Mouse (Mus musculus) heart, postnatal 0 days (tissue): ENCODE data around the gene Anks3. TPM values are rescaled to one million over a fixed set of nuclear protein-coding genes. Genes with fewer than 3 reads are reported as not detected.

Experiments
- ATAC-seq: fragments of 200-750 bp; cut with Nextera tagmentation; 2 replicates; pipeline ENCODE4 v1.8.0; 2017; ENCODE audit warnings: low read depth, moderate number of reproducible peaks, moderate library complexity; ENCODE audit not compliant: insufficient read depth
- DNase-seq: peaks from one replicate; pipeline ENCODE4 v3.0.0-alpha.2; 2016; ENCODE audit warnings: low spot score
- H3K27ac ChIP-seq: fragments of 300-500 bp; sonication (generic); 2 replicates; pipeline ENCODE4 v1.5.1; 2014; ENCODE audit warnings: low read depth, mild to moderate bottlenecking
- H3K27me3 ChIP-seq: fragments of 300-500 bp; sonication (generic); 2 replicates; pipeline ENCODE4 v1.6.1; 2014; ENCODE audit warnings: low read length, mixed read lengths; ENCODE audit not compliant: control insufficient read depth, insufficient read depth
- H3K36me3 ChIP-seq: fragments of 300-500 bp; sonication (generic); replicated peaks from 2 replicates; pipeline ENCODE4 v1.6.1; 2014; ENCODE audit warnings: low read length, mixed read lengths; ENCODE audit not compliant: control insufficient read depth, insufficient read depth
- H3K4me1 ChIP-seq: fragments of 300-500 bp; sonication (generic); 2 replicates; pipeline ENCODE4 v1.6.1; 2014; ENCODE audit warnings: antibody characterized with exemption; ENCODE audit not compliant: control insufficient read depth, insufficient read depth
- H3K4me2 ChIP-seq: fragments of 300-500 bp; sonication (generic); 2 replicates; pipeline ENCODE4 v1.6.1; 2014; ENCODE audit warnings: low read depth, mild to moderate bottlenecking, low read length, moderate library complexity
- H3K4me3 ChIP-seq: fragments of 300-500 bp; sonication (generic); 2 replicates; pipeline ENCODE4 v1.5.1; 2014; ENCODE audit warnings: low read depth, low read length
- H3K9ac ChIP-seq: fragments of 300-500 bp; sonication (generic); replicated peaks from 2 replicates; pipeline ENCODE4 v1.6.1; 2014; ENCODE audit warnings: low read depth, low read length, mixed read lengths
- H3K9me3 ChIP-seq: fragments of 300-500 bp; sonication (generic); replicated peaks from 2 replicates; pipeline ENCODE4 v1.6.1; 2016; ENCODE audit warnings: low read length; ENCODE audit not compliant: control insufficient read depth
- CTCF ChIP-seq: IDR thresholded peaks from 2 replicates; pipeline ENCODE4 v1.5.1; 2016; ENCODE audit warnings: antibody characterized with exemption, control low read depth, low read depth
- EP300 ChIP-seq: IDR thresholded peaks from 2 replicates; pipeline ENCODE4 v1.6.1; 2016; ENCODE audit warnings: antibody characterized with exemption, low read depth
- WGBS: fragments of 180-500 bp; shearing (Covaris S2); extraction: QIAGEN DNeasy Blood & Tissue Kit; methylation state at CpG from one replicate; pipeline ENCODE4 v1.1.7; 2014; 5-methylcytosine and 5-hydroxymethylcytosine counted together
- polyA plus RNA-seq: library from polyadenylated mRNA; unstranded; fragments of >200 nt; fragmentation: Nextera tagmentation; extraction: Ambion mirVana; gene quantifications from 2 replicates; pipeline ENCODE4 v1.2.1, GENCODE M21; 2015
- total RNA-seq: library from RNA; depleted of rRNA; stranded (reverse); fragments of >200 nt; gene quantifications from 2 replicates; pipeline ENCODE4 v1.2.3, GENCODE M21; 2014; ENCODE audit warnings: low replicate concordance

Anks3 gene
- total and polyA plus RNA-seq, 2 experiments from 2014 or later: 21.2 to 22.7 TPM

GRCm38 (mm10) chr16:4907972-4908371 lies 56.0 kb downstream of the Anks3 start:
- ATAC-seq: 0 out of 2 replicates have a peak, but pooled peaks have one; percentile 36
- Histone ChIP-seq H3K9ac (no peak overlapping the region), H3K27ac (no peak overlapping the region), H3K4me1 (0 out of 2 replicates have a peak, but pooled peaks cover 3% of the 10 kb centered on the region), H3K4me2 (no peak overlapping the region), H3K9me3 (no peaks in the 10 kb centered on the region), H3K36me3 (peaks cover 53% of the 10 kb centered on the region), H3K27me3 (no peaks in the 10 kb centered on the region), H3K4me3 (no peak overlapping the region)
- TF ChIP-seq CTCF: no peak
- no peak for TF ChIP-seq EP300
- WGBS: 52% methylated on average over 4 of the region's 5 CpGs
- DNase-seq: no peak

GRCm38 (mm10) chr16:4907386-4907785 lies 56.6 kb downstream of the Anks3 start:
- Histone ChIP-seq H3K27me3 (no peaks in the 10 kb centered on the region), H3K4me3 (no peak overlapping the region), H3K27ac (no peak overlapping the region), H3K36me3 (peaks cover 51% of the 10 kb centered on the region), H3K4me1 (0 out of 2 replicates have a peak, but pooled peaks cover 3% of the 10 kb centered on the region), H3K9me3 (no peaks in the 10 kb centered on the region), H3K4me2 (no peak overlapping the region), H3K9ac (no peak overlapping the region)
- DNase-seq: no peak
- ATAC-seq: no peak
- WGBS: 64% methylated on average over 2 of the region's 2 CpGs
- TF ChIP-seq CTCF: no peak
- no peak for TF ChIP-seq EP300

- Histone ChIP-seq H3K36me3 (peaks cover 42% of the 10 kb centered on the region), H3K9me3 (no peaks in the 10 kb centered on the region), H3K9ac (no peak overlapping the region), H3K4me2 (no peak overlapping the region), H3K4me1 (0 out of 2 replicates have a peak, but pooled peaks cover 3% of the 10 kb centered on the region), H3K4me3 (no peak overlapping the region), H3K27ac (no peak overlapping the region), H3K27me3 (no peaks in the 10 kb centered on the region)
- no peak for TF ChIP-seq CTCF
- no peak for TF ChIP-seq EP300
- no peak for DNase-seq
- no peak for ATAC-seq
Observed at GRCm38 (mm10) chr16:4906559-4906958, 57.4 kb downstream of the Anks3 start.

GRCm38 (mm10) chr16:4905591-4905990 lies 58.4 kb downstream of the Anks3 start:
- no peak for ATAC-seq
- H3K27ac ChIP-seq: no peak overlapping the region; the same call in 1 of the 2 replicates
- H3K4me1 ChIP-seq: 0 out of 2 replicates have a peak, but pooled peaks cover 3% of the 10 kb centered on the region
- H3K4me2 ChIP-seq: no peak overlapping the region
- peaks cover 33% of the 10 kb centered on the region for H3K36me3 ChIP-seq
- WGBS: 52% methylated on average over 1 of the region's 1 CpGs
- DNase-seq: no peak
- H3K4me3 ChIP-seq: no peak overlapping the region
- no peak overlapping the region for H3K9ac ChIP-seq
- H3K27me3 ChIP-seq: no peaks in the 10 kb centered on the region
- TF ChIP-seq EP300: no peak
- TF ChIP-seq CTCF: no peak
- H3K9me3 ChIP-seq: no peaks in the 10 kb centered on the region

- Histone ChIP-seq H3K36me3 (peaks cover 26% of the 10 kb centered on the region), H3K4me2 (no peak overlapping the region), H3K9ac (no peak overlapping the region), H3K27me3 (no peaks in the 10 kb centered on the region), H3K4me3 (no peak overlapping the region), H3K4me1 (0 out of 2 replicates have a peak, but pooled peaks cover 3% of the 10 kb centered on the region), H3K9me3 (no peaks in the 10 kb centered on the region), H3K27ac (no peak overlapping the region)
- no peak for DNase-seq
- no peak for ATAC-seq
- TF ChIP-seq EP300 (no peak), CTCF (no peak)
- 81% methylated on average over 3 of the region's 3 CpGs for WGBS
Observed at GRCm38 (mm10) chr16:4904878-4905277, 59.1 kb downstream of the Anks3 start.

- H3K9ac ChIP-seq: no peak overlapping the region
- DNase-seq (no peak), ATAC-seq (no peak)
- no peaks in the 10 kb centered on the region for H3K9me3 ChIP-seq
- no peak overlapping the region for H3K4me2 ChIP-seq
- 72% methylated on average over 6 of the region's 6 CpGs for WGBS
- H3K4me1 ChIP-seq: 0 out of 2 replicates have a peak, but pooled peaks cover 3% of the 10 kb centered on the region
- H3K36me3 ChIP-seq: peaks cover 13% of the 10 kb centered on the region
- H3K27me3 ChIP-seq: no peaks in the 10 kb centered on the region
- no peak overlapping the region for H3K27ac ChIP-seq
- TF ChIP-seq CTCF (no peak), EP300 (no peak)
- H3K4me3 ChIP-seq: no peak overlapping the region
Observed at GRCm38 (mm10) chr16:4903491-4904102, 60.4 kb downstream of the Anks3 start.
